Mouse (Mus musculus): ENCODE results near the gene St6galnac3. TPM values are rescaled to one million over a fixed set of nuclear protein-coding genes. Genes with fewer than 3 reads are reported as not detected.

Gene St6galnac3
- polyA plus RNA-seq, 1 experiment from 2014 or later = 23.2 TPM

DNA sequence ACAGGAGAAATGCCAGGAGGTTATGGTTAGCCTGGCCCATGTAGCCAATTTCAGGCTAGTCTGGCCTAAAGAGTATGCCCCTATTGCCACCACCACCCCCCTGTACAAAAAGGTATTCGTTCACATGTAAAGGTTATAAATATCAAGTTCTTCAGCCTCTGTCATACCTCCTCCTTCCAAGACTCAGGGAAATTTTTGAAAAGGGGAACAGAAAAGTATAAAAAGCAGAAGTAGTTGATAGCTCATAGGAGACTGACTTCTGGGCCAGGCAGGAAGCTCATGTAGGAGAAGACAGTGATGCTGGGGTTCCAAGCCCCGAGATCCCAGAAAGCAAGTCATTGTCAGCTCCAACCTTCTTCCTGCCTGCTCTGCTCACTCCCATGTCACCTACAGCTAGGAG lies 158.9 kb downstream of the St6galnac3 start:
- Histone ChIP-seq H3K27me3 (replicated peaks; ENCODE audit: control insufficient read depth, insufficient read depth, low read length) (no peaks in the 10 kb centered on the region), H3K9me3 (replicated peaks; ENCODE audit: control insufficient read depth, low read length) (no peaks in the 10 kb centered on the region), H3K4me3 (ENCODE audit: low read depth, low read length) (no peak overlapping the region), H3K36me3 (ENCODE audit: control insufficient read depth, insufficient read depth, low read length) (no peaks in the 10 kb centered on the region), H3K4me2 (ENCODE audit: low read length) (no peak overlapping the region), H3K27ac (ENCODE audit: low read depth, low read length) (no peak overlapping the region), H3K9ac (ENCODE audit: low read length) (no peak overlapping the region), H3K4me1 (ENCODE audit: control insufficient read depth, insufficient read depth, low read length) (0 out of 2 replicates have a peak, but pooled peaks cover 2% of the 10 kb centered on the region)
- ATAC-seq (no peak), DNase-seq (ENCODE audit: low spot score) (no peak)
- 97% methylated on average over 2 of the region's 2 CpGs for WGBS

DNA sequence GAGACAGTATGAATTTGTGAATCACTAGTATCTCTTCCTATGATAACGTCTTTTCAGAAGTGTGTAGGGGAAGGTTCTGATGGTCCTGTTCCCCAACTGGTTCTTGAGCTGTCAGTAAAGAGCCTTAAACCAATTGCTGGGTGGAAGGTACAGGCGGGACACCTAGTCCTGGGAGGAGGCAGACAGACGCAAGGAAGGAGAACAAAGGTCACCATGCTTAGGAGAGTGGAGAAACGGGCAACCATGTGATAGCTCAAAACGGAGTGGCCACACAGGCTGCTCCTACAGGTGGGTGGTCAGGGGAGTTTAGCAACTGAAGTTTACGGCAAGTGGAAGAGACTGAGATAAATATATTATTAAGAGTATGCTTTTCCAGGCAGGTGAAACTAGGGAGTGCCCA lies 164.1 kb downstream of the St6galnac3 start:
- no peak overlapping the region for H3K27ac ChIP-seq (ENCODE audit: low read depth, low read length)
- no peak overlapping the region for H3K4me2 ChIP-seq (ENCODE audit: low read length)
- ATAC-seq (no peak), DNase-seq (ENCODE audit: low spot score) (no peak)
- no peaks in the 10 kb centered on the region for H3K36me3 ChIP-seq (ENCODE audit: control insufficient read depth, insufficient read depth, low read length)
- no peaks in the 10 kb centered on the region for H3K27me3 ChIP-seq (replicated peaks; ENCODE audit: control insufficient read depth, insufficient read depth, low read length)
- H3K9me3 ChIP-seq (replicated peaks; ENCODE audit: control insufficient read depth, low read length) = no peaks in the 10 kb centered on the region
- WGBS = 85% methylated on average over 6 of the region's 6 CpGs
- H3K4me3 ChIP-seq (ENCODE audit: low read depth, low read length) = no peak overlapping the region
- 0 out of 2 replicates have a peak, but pooled peaks cover 2% of the 10 kb centered on the region for H3K4me1 ChIP-seq (ENCODE audit: control insufficient read depth, insufficient read depth, low read length)
- H3K9ac ChIP-seq (ENCODE audit: low read length) = no peak overlapping the region

DNA sequence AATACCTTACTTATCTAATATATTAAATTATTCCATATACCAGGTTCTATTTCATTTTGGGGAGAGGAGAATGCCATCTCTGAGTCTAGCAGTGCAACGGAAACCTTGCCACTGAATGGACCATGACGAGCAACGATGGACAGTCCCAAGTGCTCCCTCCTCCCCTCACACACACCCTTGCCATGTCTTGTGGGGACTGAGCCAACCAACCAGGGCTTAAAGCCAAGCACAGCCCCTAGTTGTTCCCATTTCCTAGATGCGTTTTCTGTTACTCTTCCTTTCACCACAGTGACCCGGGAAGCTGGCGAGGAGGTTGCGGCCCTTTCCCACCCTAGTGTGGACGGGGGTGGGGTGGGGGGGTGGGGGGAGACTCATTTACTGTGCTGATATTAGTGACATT lies 165.4 kb downstream of the St6galnac3 start:
- no peak for DNase-seq (ENCODE audit: low spot score)
- H3K27ac ChIP-seq (ENCODE audit: low read depth, low read length) = no peak overlapping the region
- H3K9me3 ChIP-seq (replicated peaks; ENCODE audit: control insufficient read depth, low read length) = no peaks in the 10 kb centered on the region
- H3K4me3 ChIP-seq (ENCODE audit: low read depth, low read length) = no peak overlapping the region
- H3K9ac ChIP-seq (ENCODE audit: low read length) = no peak overlapping the region
- H3K27me3 ChIP-seq (replicated peaks; ENCODE audit: control insufficient read depth, insufficient read depth, low read length) = no peaks in the 10 kb centered on the region
- no peaks in the 10 kb centered on the region for H3K4me1 ChIP-seq (ENCODE audit: control insufficient read depth, insufficient read depth, low read length)
- no peak for ATAC-seq
- WGBS = 86% methylated on average over 8 of the region's 8 CpGs
- H3K4me2 ChIP-seq (ENCODE audit: low read length) = no peak overlapping the region
- H3K36me3 ChIP-seq (ENCODE audit: control insufficient read depth, insufficient read depth, low read length) = no peaks in the 10 kb centered on the region

DNA sequence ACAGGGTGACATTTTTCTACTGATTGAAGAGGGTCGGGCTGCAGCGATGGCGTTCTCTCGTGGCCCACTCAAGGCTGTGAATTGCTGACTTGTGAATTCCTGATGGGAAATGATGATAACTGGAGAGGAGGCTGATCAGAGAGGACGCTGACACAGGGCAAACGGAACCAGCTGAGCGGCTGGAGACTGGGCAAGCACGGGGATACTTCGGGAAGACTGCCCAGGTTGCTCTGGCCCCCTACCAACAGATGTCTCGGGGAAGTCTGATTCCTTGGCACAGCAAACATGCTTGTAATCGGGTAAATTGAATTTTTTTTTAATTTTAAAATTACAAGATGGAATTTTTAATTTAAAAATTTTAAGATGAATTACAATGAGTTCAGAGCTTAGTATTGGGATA lies 168.4 kb downstream of the St6galnac3 start:
- H3K4me2 ChIP-seq (ENCODE audit: low read length) = no peak overlapping the region
- no peak overlapping the region for H3K27ac ChIP-seq (ENCODE audit: low read depth, low read length)
- no peak for DNase-seq (ENCODE audit: low spot score)
- no peaks in the 10 kb centered on the region for H3K9me3 ChIP-seq (replicated peaks; ENCODE audit: control insufficient read depth, low read length)
- no peaks in the 10 kb centered on the region for H3K36me3 ChIP-seq (ENCODE audit: control insufficient read depth, insufficient read depth, low read length)
- H3K27me3 ChIP-seq (replicated peaks; ENCODE audit: control insufficient read depth, insufficient read depth, low read length) = no peaks in the 10 kb centered on the region
- no peak overlapping the region for H3K4me3 ChIP-seq (ENCODE audit: low read depth, low read length)
- no peak overlapping the region for H3K9ac ChIP-seq (ENCODE audit: low read length)
- ATAC-seq = no peak
- H3K4me1 ChIP-seq (ENCODE audit: control insufficient read depth, insufficient read depth, low read length) = no peaks in the 10 kb centered on the region
- WGBS = 80% methylated on average over 11 of the region's 11 CpGs

DNA sequence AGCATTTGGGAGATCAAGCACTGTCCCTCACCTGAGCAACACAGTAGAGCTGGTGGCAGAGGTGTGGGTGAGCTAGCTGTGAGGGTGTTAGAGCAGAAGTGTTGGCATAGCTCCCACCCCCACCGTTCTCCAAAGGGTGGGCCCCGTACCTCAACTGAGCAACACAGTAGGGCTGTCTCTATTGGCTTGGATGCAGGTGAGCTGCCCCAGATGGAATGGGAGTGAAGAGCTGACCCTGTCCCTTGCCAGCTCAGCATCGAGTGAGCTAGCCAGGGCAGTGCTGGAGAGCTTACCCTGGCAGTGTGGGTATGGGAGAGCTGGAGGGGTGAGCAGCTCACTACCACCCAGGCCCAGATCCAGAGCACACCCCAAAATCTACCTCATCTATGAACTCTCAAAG lies 171.3 kb downstream of the St6galnac3 start:
- no peaks in the 10 kb centered on the region for H3K9me3 ChIP-seq (replicated peaks; ENCODE audit: control insufficient read depth, low read length)
- H3K27ac ChIP-seq (ENCODE audit: low read depth, low read length) = no peak overlapping the region
- H3K27me3 ChIP-seq (replicated peaks; ENCODE audit: control insufficient read depth, insufficient read depth, low read length) = no peaks in the 10 kb centered on the region
- H3K4me3 ChIP-seq (ENCODE audit: low read depth, low read length) = no peak overlapping the region
- no peak overlapping the region for H3K4me2 ChIP-seq (ENCODE audit: low read length)
- no peaks in the 10 kb centered on the region for H3K36me3 ChIP-seq (ENCODE audit: control insufficient read depth, insufficient read depth, low read length)
- ATAC-seq (no peak), DNase-seq (ENCODE audit: low spot score) (no peak)
- WGBS = 98% methylated on average over 3 of the region's 3 CpGs
- H3K9ac ChIP-seq (ENCODE audit: low read length) = no peak overlapping the region
- H3K4me1 ChIP-seq (ENCODE audit: control insufficient read depth, insufficient read depth, low read length) = no peaks in the 10 kb centered on the region

DNA sequence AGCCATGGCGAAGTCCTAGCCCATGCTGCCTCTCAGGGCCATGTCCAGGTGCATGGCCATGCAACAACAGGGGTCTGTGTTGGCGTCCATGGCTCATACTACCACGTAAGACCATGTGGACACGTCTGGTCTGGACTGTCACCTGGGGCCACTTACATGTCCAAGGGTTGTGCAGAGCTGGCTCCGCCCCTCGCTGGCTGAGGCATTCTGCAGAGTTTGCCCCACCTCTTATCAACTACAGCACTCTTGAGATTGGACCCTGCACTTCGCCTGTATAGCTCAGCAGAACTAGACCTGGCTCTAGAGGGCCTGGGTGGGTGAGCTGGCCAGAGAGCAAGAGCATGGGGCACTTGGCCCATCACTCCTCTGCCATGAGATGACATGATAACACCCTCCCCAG lies 171.7 kb downstream of the St6galnac3 start:
- H3K9me3 ChIP-seq (replicated peaks; ENCODE audit: control insufficient read depth, low read length) = no peaks in the 10 kb centered on the region
- no peak overlapping the region for H3K4me3 ChIP-seq (ENCODE audit: low read depth, low read length)
- no peaks in the 10 kb centered on the region for H3K4me1 ChIP-seq (ENCODE audit: control insufficient read depth, insufficient read depth, low read length)
- no peaks in the 10 kb centered on the region for H3K36me3 ChIP-seq (ENCODE audit: control insufficient read depth, insufficient read depth, low read length)
- H3K4me2 ChIP-seq (ENCODE audit: low read length) = no peak overlapping the region
- WGBS = 94% methylated on average over 7 of the region's 7 CpGs
- H3K9ac ChIP-seq (ENCODE audit: low read length) = no peak overlapping the region
- H3K27me3 ChIP-seq (replicated peaks; ENCODE audit: control insufficient read depth, insufficient read depth, low read length) = no peaks in the 10 kb centered on the region
- no peak overlapping the region for H3K27ac ChIP-seq (ENCODE audit: low read depth, low read length)
- ATAC-seq (no peak), DNase-seq (ENCODE audit: low spot score) (no peak)

DNA sequence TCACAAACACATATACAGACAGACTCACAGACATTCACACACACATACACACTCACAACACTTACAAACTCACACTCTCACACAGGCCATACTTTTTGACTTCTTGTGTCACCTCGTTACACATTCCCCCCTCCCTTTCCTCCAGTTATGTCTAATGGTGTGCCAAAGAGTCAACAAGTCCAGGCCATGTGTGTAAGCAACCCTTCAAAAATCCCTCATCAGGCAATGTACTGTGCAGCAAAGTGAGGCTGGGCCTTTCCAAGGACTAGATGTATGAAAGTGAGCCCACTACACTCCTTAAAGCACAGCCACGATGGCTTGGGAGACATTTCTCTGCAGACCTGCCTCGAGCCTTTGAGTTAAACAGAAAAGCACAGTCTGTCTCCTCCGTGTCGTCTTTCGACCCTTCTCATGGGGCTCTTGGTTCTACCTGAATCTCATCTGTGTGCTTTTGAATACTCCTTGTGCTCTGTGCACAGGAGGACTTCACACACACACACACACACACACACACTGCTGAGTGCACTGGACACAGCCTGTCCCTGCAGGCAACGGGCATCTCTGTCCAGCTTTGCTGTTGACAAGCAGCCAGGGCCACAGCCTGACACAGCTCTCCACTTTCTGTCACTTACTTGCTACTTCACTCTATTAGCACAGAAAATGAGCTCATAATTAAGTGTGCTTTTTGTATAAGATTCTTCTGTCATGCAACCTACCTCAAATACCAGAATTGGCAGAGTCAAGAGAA lies 177.9 kb downstream of the St6galnac3 start:
- ATAC-seq (no peak), DNase-seq (ENCODE audit: low spot score) (no peak)
- Histone ChIP-seq H3K4me1 (ENCODE audit: control insufficient read depth, insufficient read depth, low read length) (no peaks in the 10 kb centered on the region), H3K9me3 (replicated peaks; ENCODE audit: control insufficient read depth, low read length) (no peaks in the 10 kb centered on the region), H3K9ac (ENCODE audit: low read length) (no peak overlapping the region), H3K27me3 (replicated peaks; ENCODE audit: control insufficient read depth, insufficient read depth, low read length) (no peaks in the 10 kb centered on the region), H3K27ac (ENCODE audit: low read depth, low read length) (no peak overlapping the region), H3K4me2 (ENCODE audit: low read length) (no peak overlapping the region), H3K36me3 (ENCODE audit: control insufficient read depth, insufficient read depth, low read length) (no peaks in the 10 kb centered on the region), H3K4me3 (ENCODE audit: low read depth, low read length) (no peak overlapping the region)
- 81% methylated on average over 7 of the region's 7 CpGs for WGBS

DNA sequence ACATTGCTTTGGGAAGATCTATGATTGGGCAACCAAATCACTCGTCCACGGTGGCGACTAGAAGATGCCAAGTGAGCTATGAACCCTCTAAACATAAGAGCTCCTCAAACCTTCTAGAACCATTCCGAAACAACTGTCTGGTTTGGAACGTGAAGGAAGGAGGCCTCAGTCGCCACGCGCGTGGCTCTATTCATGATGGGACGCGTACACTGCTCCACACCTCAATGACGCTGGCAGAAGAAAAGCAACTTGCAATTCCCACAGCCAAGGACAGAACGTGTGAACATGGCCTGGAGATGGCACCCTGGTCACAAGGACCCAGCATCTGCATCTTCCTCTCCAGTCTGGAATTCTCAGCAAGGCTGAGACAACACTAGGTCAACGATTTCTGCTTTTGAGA lies 185.1 kb downstream of the St6galnac3 start:
- Histone ChIP-seq H3K9me3 (replicated peaks; ENCODE audit: control insufficient read depth, low read length) (no peaks in the 10 kb centered on the region), H3K4me3 (ENCODE audit: low read depth, low read length) (no peak overlapping the region), H3K4me1 (ENCODE audit: control insufficient read depth, insufficient read depth, low read length) (peaks cover 2% of the 10 kb centered on the region; the same call in 1 of the 2 replicates), H3K27ac (ENCODE audit: low read depth, low read length) (no peak overlapping the region), H3K27me3 (replicated peaks; ENCODE audit: control insufficient read depth, insufficient read depth, low read length) (no peaks in the 10 kb centered on the region), H3K9ac (ENCODE audit: low read length) (no peak overlapping the region), H3K36me3 (ENCODE audit: control insufficient read depth, insufficient read depth, low read length) (no peaks in the 10 kb centered on the region), H3K4me2 (ENCODE audit: low read length) (no peak overlapping the region)
- DNase-seq (ENCODE audit: low spot score) (no peak), ATAC-seq (no peak)
- WGBS = 94% methylated on average over 14 of the region's 14 CpGs

DNA sequence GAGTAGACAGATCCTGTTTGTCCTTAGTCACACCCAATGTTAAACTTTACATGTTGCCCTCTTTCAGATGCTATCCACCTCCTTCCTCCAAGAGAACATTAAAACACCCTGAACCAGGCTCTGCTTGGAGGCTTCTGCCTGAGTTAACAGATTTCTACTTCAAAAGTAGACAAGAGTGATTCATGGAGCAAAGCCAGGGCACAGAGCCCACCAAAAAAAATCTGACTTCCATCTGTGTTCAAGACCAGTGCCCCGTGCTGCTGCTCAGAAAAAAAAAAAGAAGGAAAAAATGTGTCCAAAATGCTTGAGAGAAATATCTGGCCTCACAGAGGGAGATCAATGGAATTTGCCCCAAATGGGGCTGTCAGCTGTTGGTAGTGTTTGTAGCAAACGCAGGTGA lies 186.6 kb downstream of the St6galnac3 start:
- Histone ChIP-seq H3K36me3 (ENCODE audit: control insufficient read depth, insufficient read depth, low read length) (no peaks in the 10 kb centered on the region), H3K4me2 (ENCODE audit: low read length) (no peak overlapping the region), H3K4me3 (ENCODE audit: low read depth, low read length) (no peak overlapping the region), H3K27ac (ENCODE audit: low read depth, low read length) (no peak overlapping the region), H3K9ac (ENCODE audit: low read length) (no peak overlapping the region), H3K27me3 (replicated peaks; ENCODE audit: control insufficient read depth, insufficient read depth, low read length) (no peaks in the 10 kb centered on the region), H3K9me3 (replicated peaks; ENCODE audit: control insufficient read depth, low read length) (no peaks in the 10 kb centered on the region), H3K4me1 (ENCODE audit: control insufficient read depth, insufficient read depth, low read length) (peaks cover 2% of the 10 kb centered on the region; the same call in 1 of the 2 replicates)
- DNase-seq (ENCODE audit: low spot score) (no peak), ATAC-seq (no peak)
- 59% methylated on average over 2 of the region's 2 CpGs for WGBS

Data from forebrain, embryonic 14.5 days (tissue).